Mouse (Mus musculus) embryonic facial prominence, embryonic 11.5 days (tissue): Measurements from ENCODE around the gene Ablim1. TPM values are rescaled to one million over a fixed set of nuclear protein-coding genes. Genes with fewer than 3 reads are reported as not detected.
A peak's percentile ranks its signal among the peaks of the same experiment; 100 is the strongest.

Experiments used
- ATAC-seq: fragments of 200-750 bp; cut with Nextera tagmentation; replicated peaks from 2 replicates; pipeline ENCODE4 v1.8.0; 2017; ENCODE audit warnings: low read depth; ENCODE audit not compliant: insufficient number of reproducible peaks, low FRiP score, low TSS enrichment
- DNase-seq: peaks from one replicate; pipeline ENCODE4 v3.0.0-alpha.2; 2015; ENCODE audit warnings: low spot score
- H3K27ac ChIP-seq: fragments of 300-500 bp; sonication (generic); replicated peaks from 2 replicates; pipeline ENCODE4 v1.5.1; 2014; ENCODE audit warnings: mild to moderate bottlenecking, low read depth, low read length, control low read depth
- H3K27me3 ChIP-seq: fragments of 300-500 bp; sonication (generic); 2 replicates; pipeline ENCODE4 v1.6.1; 2014; ENCODE audit warnings: mild to moderate bottlenecking, low read length, moderate library complexity, mixed read lengths; ENCODE audit not compliant: control insufficient read depth, insufficient read depth
- H3K36me3 ChIP-seq: fragments of 300-500 bp; sonication (generic); replicated peaks from 2 replicates; pipeline ENCODE4 v1.6.1; 2014; ENCODE audit warnings: low read depth, mild to moderate bottlenecking, low read length, moderate library complexity, mixed read lengths; ENCODE audit not compliant: control insufficient read depth, insufficient read depth
- H3K4me1 ChIP-seq: fragments of 300-500 bp; sonication (generic); 2 replicates; pipeline ENCODE4 v1.6.1; 2014; ENCODE audit warnings: low read length, mixed read lengths; ENCODE audit not compliant: control insufficient read depth, insufficient read depth
- H3K4me2 ChIP-seq: fragments of 300-500 bp; sonication (generic); 2 replicates; pipeline ENCODE4 v1.6.1; 2014; ENCODE audit warnings: low read depth, mild to moderate bottlenecking, control low read depth, low read length, moderate library complexity
- H3K4me3 ChIP-seq: fragments of 300-500 bp; sonication (generic); 2 replicates; pipeline ENCODE4 v1.5.1; 2014; ENCODE audit warnings: low read depth, low read length, control low read depth
- H3K9ac ChIP-seq: fragments of 300-500 bp; sonication (generic); replicated peaks from 2 replicates; pipeline ENCODE4 v1.6.1; 2014; ENCODE audit warnings: mild to moderate bottlenecking, control low read depth, low read length
- H3K9me3 ChIP-seq: fragments of 300-500 bp; sonication (generic); replicated peaks from 2 replicates; pipeline ENCODE4 v1.6.1; 2016; ENCODE audit warnings: mild to moderate bottlenecking, low read length, inconsistent platforms, mixed read lengths; ENCODE audit not compliant: control insufficient read depth
- WGBS: fragments of 180-500 bp; shearing (Covaris S2); extraction: QIAGEN DNeasy Blood & Tissue Kit; methylation state at CpG from one replicate; pipeline ENCODE4 v1.1.7; 2014; 5-methylcytosine and 5-hydroxymethylcytosine counted together
- polyA plus RNA-seq: library from polyadenylated mRNA; unstranded; fragments of >200 nt; fragmentation: Nextera tagmentation; extraction: Ambion mirVana; gene quantifications from 2 replicates; pipeline ENCODE4 v1.2.1, GENCODE M21; 2014

The Ablim1 gene
- polyA plus RNA-seq, 1 experiment from 2014 or later: 22.8 TPM

DNA sequence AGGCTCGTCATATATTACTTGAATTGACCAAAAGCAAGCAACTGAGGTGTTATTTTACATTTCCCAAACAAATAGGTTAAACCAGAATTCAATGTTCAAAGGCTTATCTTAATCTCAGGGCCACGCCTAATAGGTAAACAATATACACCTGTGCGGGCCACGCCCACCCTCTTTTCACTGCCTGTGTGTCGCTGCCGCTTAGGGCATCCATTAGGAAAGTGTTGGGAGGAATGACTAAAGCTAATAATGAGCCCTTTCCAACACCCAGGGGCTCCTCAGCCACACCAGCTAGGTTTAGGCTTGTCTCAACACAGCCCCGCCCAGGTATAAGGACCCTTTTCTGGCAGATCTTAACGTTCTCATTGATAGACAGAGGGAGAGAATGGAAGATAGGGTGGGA lies 118.1 kb downstream of the Ablim1 start:
- Histone ChIP-seq H3K4me3 (no peak overlapping the region), H3K36me3 (no peaks in the 10 kb centered on the region), H3K9me3 (no peaks in the 10 kb centered on the region), H3K27me3 (peaks cover 19% of the 10 kb centered on the region), H3K4me2 (peak overlapping the region; percentile 77), H3K27ac (no peak overlapping the region), H3K4me1 (no peaks in the 10 kb centered on the region; the same call in 1 of the 2 replicates), H3K9ac (no peak overlapping the region)
- DNase-seq: no peak
- WGBS: 38% methylated on average over 8 of the region's 8 CpGs
- ATAC-seq: no peak

DNA sequence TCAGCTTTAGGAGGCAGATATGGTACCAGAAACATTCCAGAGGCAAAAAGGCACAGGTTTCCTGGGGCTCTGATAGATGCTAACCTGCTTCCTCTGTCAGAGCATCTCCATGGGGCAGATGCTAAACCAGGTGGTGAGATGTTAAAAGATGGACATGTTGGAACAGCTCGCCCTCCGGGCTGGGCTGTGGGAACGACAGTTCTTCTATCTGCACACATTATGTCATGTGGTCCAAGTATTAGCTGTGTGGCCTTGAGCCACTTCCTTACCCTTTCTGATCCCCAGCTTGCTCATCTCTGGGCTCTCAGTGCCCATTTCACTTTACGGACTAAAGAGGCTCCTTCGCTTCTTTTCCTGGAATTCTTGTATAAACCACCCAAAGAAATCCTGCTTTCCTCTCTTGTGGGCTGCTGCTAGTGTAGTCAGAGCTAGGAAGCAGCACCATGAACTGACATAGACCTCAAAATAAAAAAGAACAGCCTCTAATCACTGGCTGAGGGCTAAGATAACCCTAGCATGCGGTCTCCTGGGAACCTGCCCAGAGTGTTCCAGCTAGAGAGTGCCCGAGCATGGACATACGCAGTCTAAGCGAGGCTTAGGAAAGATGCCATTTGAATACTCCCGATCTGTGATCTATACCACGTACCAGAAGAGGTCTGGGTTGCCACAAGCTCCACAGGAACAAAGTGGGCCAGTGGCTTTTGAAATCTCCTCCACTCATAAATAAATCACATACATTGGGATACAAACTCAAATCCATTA lies 119.4 kb downstream of the Ablim1 start:
- ATAC-seq (no peak), DNase-seq (no peak)
- H3K27ac ChIP-seq: no peak overlapping the region
- no peaks in the 10 kb centered on the region for H3K9me3 ChIP-seq
- no peaks in the 10 kb centered on the region; the same call in 1 of the 2 replicates for H3K4me1 ChIP-seq
- no peak overlapping the region for H3K9ac ChIP-seq
- H3K27me3 ChIP-seq: peaks cover 19% of the 10 kb centered on the region
- no peak overlapping the region for H3K4me2 ChIP-seq
- 90% methylated on average over 11 of the region's 11 CpGs for WGBS
- no peak overlapping the region for H3K4me3 ChIP-seq
- no peaks in the 10 kb centered on the region for H3K36me3 ChIP-seq

DNA sequence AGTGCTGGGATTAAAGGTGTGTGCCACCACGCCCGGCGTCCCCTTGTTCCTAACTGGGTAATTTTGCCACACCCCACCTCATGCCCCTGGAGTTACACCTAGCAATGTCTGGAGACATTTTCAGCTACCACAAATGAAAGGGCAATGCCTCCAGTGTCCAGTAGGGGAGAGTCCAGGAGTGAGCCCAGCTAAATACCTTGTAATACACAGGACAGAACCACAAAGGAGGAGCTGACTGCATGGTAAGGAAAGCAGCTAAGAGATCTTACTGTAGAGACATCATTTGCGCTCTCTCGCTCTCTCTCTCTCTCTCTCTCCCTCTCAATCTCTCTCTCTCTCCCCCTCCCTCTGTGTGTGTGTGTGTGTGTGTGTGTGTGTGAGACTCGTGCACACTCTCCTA lies 120.8 kb downstream of the Ablim1 start:
- 83% methylated on average over 6 of the region's 6 CpGs for WGBS
- Histone ChIP-seq H3K4me2 (no peak overlapping the region), H3K36me3 (no peaks in the 10 kb centered on the region), H3K4me3 (no peak overlapping the region), H3K9me3 (no peaks in the 10 kb centered on the region), H3K27me3 (peaks cover 19% of the 10 kb centered on the region), H3K27ac (no peak overlapping the region), H3K4me1 (no peaks in the 10 kb centered on the region; the same call in 1 of the 2 replicates), H3K9ac (no peak overlapping the region)
- DNase-seq (peak; percentile 72), ATAC-seq (no peak)

DNA sequence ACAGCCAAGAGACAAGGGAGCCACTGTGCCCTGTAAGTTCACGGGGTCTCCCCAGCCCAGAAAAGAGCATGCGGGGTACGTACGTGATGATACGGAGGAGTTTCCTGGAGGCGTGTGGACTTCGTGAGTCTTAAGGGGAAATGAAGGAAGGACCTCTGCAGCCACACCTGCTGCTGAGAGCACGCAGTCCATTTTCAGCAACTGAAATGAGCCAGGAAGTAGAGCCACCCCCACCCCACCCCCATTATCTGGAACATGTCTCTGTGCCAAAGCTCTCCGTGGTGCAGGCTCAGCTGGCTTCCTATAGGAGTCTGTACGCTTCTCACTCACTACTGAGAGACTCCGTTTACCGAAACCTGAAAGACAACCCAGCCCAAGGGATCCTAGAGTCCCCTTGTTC lies 121.3 kb downstream of the Ablim1 start:
- Histone ChIP-seq H3K9me3 (no peaks in the 10 kb centered on the region), H3K4me1 (no peaks in the 10 kb centered on the region; the same call in 1 of the 2 replicates), H3K27me3 (peaks cover 15% of the 10 kb centered on the region), H3K27ac (no peak overlapping the region), H3K4me2 (no peak overlapping the region), H3K9ac (no peak overlapping the region), H3K4me3 (no peak overlapping the region), H3K36me3 (no peaks in the 10 kb centered on the region)
- DNase-seq (no peak), ATAC-seq (no peak)
- 92% methylated on average over 12 of the region's 12 CpGs for WGBS

DNA sequence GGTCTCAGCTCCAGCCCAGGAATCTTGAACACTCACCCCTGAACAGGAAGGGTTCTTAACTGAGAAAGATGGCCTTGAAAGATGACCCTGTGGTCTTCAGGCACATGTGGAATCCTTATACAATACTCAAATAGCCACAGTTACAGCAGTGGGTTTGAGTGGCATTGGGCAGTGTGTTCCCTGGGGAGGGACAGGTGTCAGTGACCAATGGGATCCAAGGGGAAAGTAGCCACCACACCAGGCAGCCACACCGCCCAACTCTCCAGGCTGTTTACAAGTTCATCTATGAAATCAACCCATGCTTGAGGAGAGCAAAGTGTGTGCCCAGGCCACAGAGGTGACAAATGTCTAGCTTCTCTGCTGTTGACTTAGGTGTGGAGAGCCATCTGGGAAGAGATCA lies 123.6 kb downstream of the Ablim1 start:
- H3K4me1 ChIP-seq: no peaks in the 10 kb centered on the region

DNA sequence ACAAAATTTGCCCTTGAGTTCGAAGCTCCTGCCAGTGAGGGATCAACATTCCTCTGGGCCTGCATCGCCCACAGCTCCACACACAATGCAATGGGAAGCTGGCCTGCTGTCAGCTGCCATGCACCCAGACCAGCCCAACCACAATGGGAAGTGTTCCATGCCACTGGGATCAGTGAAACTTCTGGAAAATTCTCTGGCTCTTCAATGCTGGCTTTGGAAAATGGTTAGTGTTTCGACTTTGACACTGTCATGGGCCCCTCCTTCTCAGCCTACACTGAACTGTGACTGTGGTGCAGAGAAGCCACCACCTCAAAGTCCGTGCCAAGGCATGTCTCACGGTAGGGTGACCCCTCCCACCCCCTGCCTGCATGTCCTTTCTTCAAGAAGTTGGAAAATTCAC lies 125.3 kb downstream of the Ablim1 start:
- no peak overlapping the region for H3K4me2 ChIP-seq
- DNase-seq (no peak), ATAC-seq (no peak)
- no peak overlapping the region for H3K4me3 ChIP-seq
- H3K27me3 ChIP-seq: no peaks in the 10 kb centered on the region
- WGBS: 78% methylated on average over 5 of the region's 5 CpGs
- H3K4me1 ChIP-seq: no peaks in the 10 kb centered on the region
- H3K36me3 ChIP-seq: no peaks in the 10 kb centered on the region
- H3K9me3 ChIP-seq: no peaks in the 10 kb centered on the region
- no peak overlapping the region for H3K27ac ChIP-seq
- H3K9ac ChIP-seq: no peak overlapping the region

More for the DNA sequence above, 123.6 kb downstream of the Ablim1 start:
- no peak for DNase-seq
- no peak for ATAC-seq
- Histone ChIP-seq H3K4me2 (no peak overlapping the region), H3K27ac (no peak overlapping the region), H3K4me3 (no peak overlapping the region), H3K9ac (no peak overlapping the region), H3K36me3 (no peaks in the 10 kb centered on the region), H3K9me3 (no peaks in the 10 kb centered on the region), H3K27me3 (peaks cover 4% of the 10 kb centered on the region; the same call in 1 of the 2 replicates)
- 83% methylated on average over 1 of the region's 1 CpGs for WGBS

DNA sequence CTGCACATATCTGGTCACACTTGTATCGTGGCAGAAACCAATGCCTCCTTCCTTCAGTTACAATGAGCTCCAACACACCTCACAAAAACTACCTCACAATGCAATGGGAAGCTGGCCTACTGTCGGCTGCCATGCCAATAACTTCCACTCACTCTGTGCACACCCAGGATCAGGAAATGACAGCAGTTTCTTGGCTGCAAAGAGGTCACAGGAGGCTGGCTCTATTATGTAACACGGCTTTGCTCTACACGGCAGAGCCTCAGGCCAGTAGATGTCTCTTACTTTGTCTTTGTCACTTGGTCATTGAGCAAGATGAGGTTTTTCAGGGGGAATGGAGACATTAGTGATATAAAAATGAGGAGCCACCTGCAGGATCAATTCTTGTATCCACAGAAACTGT lies 126.2 kb downstream of the Ablim1 start:
- no peaks in the 10 kb centered on the region for H3K36me3 ChIP-seq
- H3K4me3 ChIP-seq: no peak overlapping the region
- H3K4me2 ChIP-seq: no peak overlapping the region
- H3K27ac ChIP-seq: no peak overlapping the region
- WGBS: 84% methylated on average over 4 of the region's 4 CpGs
- ATAC-seq: no peak
- H3K9ac ChIP-seq: no peak overlapping the region
- H3K9me3 ChIP-seq: no peaks in the 10 kb centered on the region
- H3K27me3 ChIP-seq: no peaks in the 10 kb centered on the region
- no peak for DNase-seq
- no peaks in the 10 kb centered on the region for H3K4me1 ChIP-seq

DNA sequence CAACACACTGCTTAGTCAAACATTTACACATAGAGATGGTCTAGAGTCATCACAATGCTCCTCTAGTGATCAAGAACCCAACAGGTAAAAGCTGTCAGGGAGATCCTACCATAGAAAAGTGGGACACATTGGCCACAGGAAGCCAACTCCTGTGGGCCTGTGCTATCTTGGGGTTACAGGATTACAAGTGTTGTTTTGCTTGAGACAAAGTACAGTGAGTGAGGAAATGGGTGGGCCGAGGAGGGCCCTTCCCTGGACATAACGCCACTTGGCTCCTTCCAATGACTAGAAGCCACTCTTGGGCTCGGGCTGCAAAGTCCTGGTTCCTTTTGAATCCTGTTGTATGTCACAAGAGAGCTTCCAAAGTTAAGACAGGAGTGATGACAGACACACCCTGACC lies 129.7 kb downstream of the Ablim1 start:
- no peaks in the 10 kb centered on the region for H3K4me1 ChIP-seq
- no peaks in the 10 kb centered on the region for H3K9me3 ChIP-seq
- H3K36me3 ChIP-seq: no peaks in the 10 kb centered on the region
- no peak overlapping the region for H3K27ac ChIP-seq
- no peak overlapping the region for H3K4me2 ChIP-seq
- no peak for ATAC-seq
- no peak for DNase-seq
- H3K4me3 ChIP-seq: no peak overlapping the region
- H3K9ac ChIP-seq: no peak overlapping the region
- H3K27me3 ChIP-seq: no peaks in the 10 kb centered on the region
- 85% methylated on average over 3 of the region's 3 CpGs for WGBS
